Mouse (Mus musculus) embryonic facial prominence, embryonic 13.5 days (tissue): ENCODE results near the gene Ly9. TPM values are rescaled to one million over a fixed set of nuclear protein-coding genes. Genes with fewer than 3 reads are reported as not detected.

ENCODE experiments used
- ATAC-seq: fragments of 200-750 bp; cut with Nextera tagmentation; 2 replicates; pipeline ENCODE4 v1.8.0; 2017; ENCODE audit warnings: low read depth; ENCODE audit not compliant: insufficient number of reproducible peaks, insufficient read depth, low FRiP score, low TSS enrichment
- H3K27ac ChIP-seq: fragments of 300-500 bp; sonication (generic); 2 replicates; pipeline ENCODE4 v1.5.1; 2015; ENCODE audit warnings: moderate library complexity, mild to moderate bottlenecking, inconsistent platforms
- H3K27me3 ChIP-seq: fragments of 300-500 bp; sonication (generic); 2 replicates; pipeline ENCODE4 v1.6.1; 2015; ENCODE audit warnings: mild to moderate bottlenecking, inconsistent platforms
- H3K36me3 ChIP-seq: fragments of 300-500 bp; sonication (generic); 2 replicates; pipeline ENCODE4 v1.6.1; 2015; ENCODE audit warnings: mild to moderate bottlenecking, inconsistent platforms
- H3K4me1 ChIP-seq: fragments of 300-500 bp; sonication (generic); 2 replicates; pipeline ENCODE4 v1.6.1; 2015; ENCODE audit warnings: inconsistent platforms
- H3K4me2 ChIP-seq: fragments of 300-500 bp; sonication (generic); 2 replicates; pipeline ENCODE4 v1.6.1; 2015; ENCODE audit warnings: moderate library complexity, mild to moderate bottlenecking, inconsistent platforms
- H3K4me3 ChIP-seq: fragments of 300-500 bp; sonication (generic); 2 replicates; pipeline ENCODE4 v1.5.1; 2015; ENCODE audit warnings: mild to moderate bottlenecking, inconsistent platforms
- H3K9ac ChIP-seq: fragments of 300-500 bp; sonication (generic); 2 replicates; pipeline ENCODE4 v1.6.1; 2015; ENCODE audit warnings: mild to moderate bottlenecking, inconsistent platforms
- H3K9me3 ChIP-seq: fragments of 300-500 bp; sonication (generic); 2 replicates; pipeline ENCODE4 v1.6.1; 2016; ENCODE audit warnings: inconsistent platforms
- WGBS: fragments of 180-500 bp; shearing (Covaris S2); methylation state at CpG from one replicate; pipeline ENCODE4 v1.1.7; 2015; ENCODE audit warnings: mixed read lengths; 5-methylcytosine and 5-hydroxymethylcytosine counted together
- polyA plus RNA-seq: library from polyadenylated mRNA; unstranded; fragments of >200 nt; fragmentation: Nextera tagmentation; extraction: Ambion mirVana; gene quantifications from 2 replicates; pipeline ENCODE4 v1.2.1, GENCODE M21; 2015

The Ly9 gene
- polyA plus RNA-seq, 1 experiment from 2014 or later, result 0.45 TPM

- H3K4me2 ChIP-seq, result no peak overlapping the region
- H3K27me3 ChIP-seq, result no peaks in the 10 kb centered on the region
- H3K9ac ChIP-seq, result no peak overlapping the region
- H3K9me3 ChIP-seq, result no peaks in the 10 kb centered on the region
- 84% methylated on average over 7 of the region's 7 CpGs for WGBS
- ATAC-seq, result no peak
- H3K4me3 ChIP-seq, result no peak overlapping the region
- no peaks in the 10 kb centered on the region for H3K36me3 ChIP-seq
- H3K27ac ChIP-seq, result no peak overlapping the region
- no peaks in the 10 kb centered on the region for H3K4me1 ChIP-seq
Measured at GRCm38 (mm10) chr1:171577168-171577567, 30.0 kb downstream of the Ly9 start.

GRCm38 (mm10) chr1:171568436-171568835 lies 38.8 kb downstream of the Ly9 start:
- Histone ChIP-seq H3K9me3 (no peaks in the 10 kb centered on the region), H3K4me1 (no peaks in the 10 kb centered on the region), H3K9ac (no peak overlapping the region), H3K4me2 (no peak overlapping the region), H3K27me3 (no peaks in the 10 kb centered on the region; the same call in 1 of the 2 replicates), H3K4me3 (no peak overlapping the region), H3K36me3 (no peaks in the 10 kb centered on the region), H3K27ac (no peak overlapping the region)
- no peak for ATAC-seq
- WGBS, result 59% methylated on average over 2 of the region's 2 CpGs

- H3K4me1 ChIP-seq, result no peaks in the 10 kb centered on the region
- 23% methylated on average over 8 of the region's 8 CpGs for WGBS
- no peak overlapping the region for H3K4me2 ChIP-seq
- ATAC-seq, result no peak
- no peaks in the 10 kb centered on the region; the same call in 1 of the 2 replicates for H3K27me3 ChIP-seq
- H3K27ac ChIP-seq, result no peak overlapping the region
- no peaks in the 10 kb centered on the region for H3K9me3 ChIP-seq
- no peak overlapping the region for H3K4me3 ChIP-seq
- no peak overlapping the region for H3K9ac ChIP-seq
- H3K36me3 ChIP-seq, result no peaks in the 10 kb centered on the region
Measured at GRCm38 (mm10) chr1:171566777-171567176, 40.4 kb downstream of the Ly9 start.

- Histone ChIP-seq H3K4me3 (no peak overlapping the region), H3K4me1 (no peaks in the 10 kb centered on the region), H3K4me2 (no peak overlapping the region), H3K27ac (no peak overlapping the region), H3K9ac (no peak overlapping the region), H3K9me3 (no peaks in the 10 kb centered on the region), H3K27me3 (no peaks in the 10 kb centered on the region; the same call in 1 of the 2 replicates), H3K36me3 (no peaks in the 10 kb centered on the region)
- WGBS, result 71% methylated on average over 4 of the region's 4 CpGs
- ATAC-seq, result no peak
Measured at GRCm38 (mm10) chr1:171565888-171566287, 41.3 kb downstream of the Ly9 start.

GRCm38 (mm10) chr1:171564247-171564646 lies 43.0 kb downstream of the Ly9 start:
- Histone ChIP-seq H3K4me2 (no peak overlapping the region), H3K27me3 (no peaks in the 10 kb centered on the region; the same call in 1 of the 2 replicates), H3K4me3 (no peak overlapping the region), H3K36me3 (no peaks in the 10 kb centered on the region), H3K9ac (no peak overlapping the region), H3K4me1 (no peaks in the 10 kb centered on the region), H3K9me3 (no peaks in the 10 kb centered on the region), H3K27ac (no peak overlapping the region)
- WGBS, result 56% methylated on average over 3 of the region's 3 CpGs
- no peak for ATAC-seq

- ATAC-seq, result no peak
Measured at GRCm38 (mm10) chr1:171563042-171563441, 44.2 kb downstream of the Ly9 start.

GRCm38 (mm10) chr1:171561639-171562225 lies 45.5 kb downstream of the Ly9 start:
- ATAC-seq, result no peak
- no peak overlapping the region for H3K9ac ChIP-seq
- no peak overlapping the region for H3K27ac ChIP-seq
- H3K4me1 ChIP-seq, result no peaks in the 10 kb centered on the region
- H3K36me3 ChIP-seq, result no peaks in the 10 kb centered on the region
- no peaks in the 10 kb centered on the region; the same call in 1 of the 2 replicates for H3K27me3 ChIP-seq
- WGBS, result 72% methylated on average over 8 of the region's 11 CpGs
- H3K9me3 ChIP-seq, result no peaks in the 10 kb centered on the region
- H3K4me3 ChIP-seq, result no peak overlapping the region
- no peak overlapping the region for H3K4me2 ChIP-seq

More at GRCm38 (mm10) chr1:171563042-171563441, 44.2 kb downstream of the Ly9 start:
- Histone ChIP-seq H3K4me3 (no peak overlapping the region), H3K4me2 (no peak overlapping the region), H3K9me3 (no peaks in the 10 kb centered on the region), H3K36me3 (no peaks in the 10 kb centered on the region), H3K9ac (no peak overlapping the region), H3K27ac (no peak overlapping the region), H3K27me3 (no peaks in the 10 kb centered on the region; the same call in 1 of the 2 replicates), H3K4me1 (no peaks in the 10 kb centered on the region)
- 79% methylated on average over 2 of the region's 2 CpGs for WGBS

GRCm38 (mm10) chr1:171561200-171561599 lies 46.0 kb downstream of the Ly9 start:
- Histone ChIP-seq H3K36me3 (no peaks in the 10 kb centered on the region), H3K27ac (no peak overlapping the region), H3K9me3 (no peaks in the 10 kb centered on the region), H3K4me2 (no peak overlapping the region), H3K9ac (no peak overlapping the region), H3K4me3 (no peak overlapping the region), H3K27me3 (no peaks in the 10 kb centered on the region; the same call in 1 of the 2 replicates), H3K4me1 (no peaks in the 10 kb centered on the region)
- WGBS, result 80% methylated on average over 1 of the region's 1 CpGs
- no peak for ATAC-seq

GRCm38 (mm10) chr1:171560262-171560661 lies 46.9 kb downstream of the Ly9 start:
- 77% methylated on average over 2 of the region's 2 CpGs for WGBS
- ATAC-seq, result no peak
- no peaks in the 10 kb centered on the region; the same call in 1 of the 2 replicates for H3K27me3 ChIP-seq
- no peaks in the 10 kb centered on the region for H3K36me3 ChIP-seq
- no peaks in the 10 kb centered on the region for H3K4me1 ChIP-seq
- H3K4me3 ChIP-seq, result no peak overlapping the region
- no peak overlapping the region for H3K4me2 ChIP-seq
- no peaks in the 10 kb centered on the region for H3K9me3 ChIP-seq
- H3K27ac ChIP-seq, result no peak overlapping the region
- no peak overlapping the region for H3K9ac ChIP-seq

- ATAC-seq, result no peak
- Histone ChIP-seq H3K27me3 (no peaks in the 10 kb centered on the region), H3K9me3 (no peaks in the 10 kb centered on the region), H3K4me1 (no peaks in the 10 kb centered on the region), H3K4me3 (no peak within 1 kb of the TSS), H3K27ac (no peak within 1 kb of the TSS), H3K4me2 (no peak within 1 kb of the TSS), H3K36me3 (no peaks in the 10 kb centered on the region), H3K9ac (no peak within 1 kb of the TSS)
- 69% methylated on average over 4 of the region's 4 CpGs for WGBS
Measured at GRCm38 (mm10) chr1:171558898-171559297, 48.3 kb downstream of the Ly9 start, which contains the start of gene Cd244a. TSS of gene Cd244a (plus strand) at chr1:171559193.

GRCm38 (mm10) chr1:171558407-171558806 lies 48.8 kb downstream of the Ly9 start:
- 73% methylated on average over 6 of the region's 6 CpGs for WGBS
- Histone ChIP-seq H3K36me3 (no peaks in the 10 kb centered on the region), H3K9me3 (no peaks in the 10 kb centered on the region), H3K4me3 (no peak overlapping the region), H3K27ac (no peak overlapping the region), H3K4me1 (no peaks in the 10 kb centered on the region), H3K4me2 (no peak overlapping the region), H3K27me3 (no peaks in the 10 kb centered on the region), H3K9ac (no peak overlapping the region)
- no peak for ATAC-seq

- 89% methylated on average over 2 of the region's 2 CpGs for WGBS
- Histone ChIP-seq H3K27me3 (no peaks in the 10 kb centered on the region), H3K9me3 (no peaks in the 10 kb centered on the region), H3K36me3 (no peaks in the 10 kb centered on the region), H3K27ac (no peak overlapping the region), H3K4me2 (no peak overlapping the region), H3K4me3 (no peak overlapping the region), H3K9ac (no peak overlapping the region), H3K4me1 (no peaks in the 10 kb centered on the region)
- no peak for ATAC-seq
Measured at GRCm38 (mm10) chr1:171556366-171556765, 50.8 kb downstream of the Ly9 start.
